Mouse (Mus musculus): ENCODE measurements at regions not wholly inside any gene's neighbourhood (a gene's known extent, or its start where the extent isn't known, plus 50 kb on each side); places are given as distances from the start of the nearest gene placed in this dataset.

DNA sequence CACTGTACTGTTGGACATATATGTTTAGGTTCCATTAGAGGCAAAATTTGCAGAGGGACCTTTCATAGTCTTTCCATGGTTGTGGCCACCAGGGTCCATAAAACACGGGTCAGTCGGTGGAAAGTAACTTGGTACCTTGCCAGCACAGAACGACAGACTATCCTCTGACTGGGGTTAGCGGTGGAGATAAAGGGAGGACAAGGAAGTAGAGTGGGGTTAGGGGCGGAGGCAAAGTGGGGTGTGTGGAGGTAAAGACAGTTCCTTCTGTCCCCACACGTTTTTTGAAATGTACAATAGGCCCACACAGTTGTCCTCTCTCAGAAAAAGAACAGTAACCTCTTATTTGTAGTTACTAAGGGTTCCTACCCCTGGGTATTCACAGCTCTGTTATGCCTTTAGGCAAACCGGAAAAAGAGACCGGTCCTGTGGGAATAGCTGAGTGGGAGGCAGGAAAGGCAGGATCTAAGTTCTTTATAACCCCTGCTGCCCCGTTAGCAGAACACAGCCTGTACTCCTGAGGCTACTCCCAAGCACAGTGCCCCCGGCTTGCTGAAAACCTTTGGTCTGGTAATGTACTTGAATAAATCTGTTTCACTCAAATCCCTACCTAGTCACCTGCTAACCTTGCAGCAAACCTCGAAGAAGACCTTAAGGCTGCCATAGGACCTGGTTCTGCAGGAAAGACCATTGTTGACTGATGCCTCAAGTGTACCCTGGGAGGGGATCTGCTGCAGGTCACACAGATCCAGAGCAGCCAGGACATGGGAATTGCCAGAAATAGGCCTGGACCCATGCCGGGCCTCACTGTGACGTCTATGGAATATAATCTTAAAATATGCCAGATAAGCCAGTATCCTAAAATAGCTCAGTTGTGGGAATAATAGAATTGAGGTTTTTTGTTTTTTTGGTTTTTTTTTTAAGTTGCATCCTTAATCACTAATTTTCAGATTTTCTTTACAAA lies 51.6 kb upstream of the Gm29133 start:
- TF ChIP-seq POLR2A (IDR thresholded peaks at IDR 0.05; ENCODE audit: insufficient read depth, low read depth, low read length) (no peak), CTCF (IDR thresholded peaks at IDR 0.05) (no peak)

All from heart, adult 2 months (tissue).